ENCODE assay signal across 22 mouse cellular contexts in the genomic region with DNA sequence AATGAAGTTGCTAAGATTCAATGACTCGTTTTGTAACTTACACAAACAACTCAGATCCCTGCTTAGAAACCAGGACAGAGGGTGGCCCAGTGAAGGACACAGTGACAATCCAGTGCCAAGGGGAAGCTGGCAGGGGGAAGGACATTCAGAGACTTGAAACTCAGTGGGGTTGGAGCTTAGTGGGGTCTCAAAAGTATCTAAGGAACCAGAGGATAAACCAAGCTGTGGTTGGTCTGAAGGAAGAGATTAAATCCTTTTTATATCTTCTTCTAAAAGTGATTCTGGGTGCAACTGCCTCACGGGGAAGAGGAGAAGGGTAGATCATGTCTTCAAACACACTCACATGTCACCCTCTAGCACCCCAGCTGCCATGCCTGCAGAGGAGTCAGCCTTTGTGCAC.
DNase-seq lines count a peak whose midpoint lies in the region; ATAC-seq and TF ChIP-seq lines count a peak whose summit lies in the region.
"Had no signal": no experiment of that assay in that cellular context is flagged by ENCODE, and none has a peak within 500 bp of the region (broad histone marks: within the 10 kb centered on the region; RNA-seq: fewer than 3 reads in every experiment).

No protein-coding gene starts in this region.

- H3K9ac ChIP-seq in midbrain, postnatal 0 days (replicated peaks; ENCODE audit: low read length, poor library complexity, severe bottlenecking): no peak overlapping the region
- H3K9ac ChIP-seq in midbrain, embryonic 15.5 days: no peak overlapping the region
- H3K9ac ChIP-seq: forebrain, embryonic 13.5 days; heart, embryonic 13.5 days; hindbrain, embryonic 12.5 days had no signal

- DNase-seq in adrenal gland, postnatal 14 days: peak; percentile 35
- DNase-seq in adrenal gland, postnatal 10 days: no peak
- peak; percentile 62 for DNase-seq in heart, adult 11 months
- no peak for DNase-seq in heart, postnatal 14 days
- DNase-seq in midbrain, postnatal 0 days (ENCODE audit: low spot score): peak; percentile 27
- DNase-seq: cerebellum, adult 18-20 months; cerebellum, adult 9-10 months; cerebellum, postnatal 14 days; gastrocnemius, postnatal 14 days; heart, adult 2 months; kidney, adult 18-20 months had no signal

- no peaks in the 10 kb centered on the region for H3K36me3 ChIP-seq in midbrain, postnatal 0 days (ENCODE audit: insufficient read depth, low read length)
- no peaks in the 10 kb centered on the region for H3K36me3 ChIP-seq in midbrain, embryonic 15.5 days (replicated peaks)
- H3K36me3 ChIP-seq: forebrain, embryonic 10.5 days; heart, embryonic 10.5 days; heart, embryonic 13.5 days; hindbrain, embryonic 12.5 days had no signal

- no peak overlapping the region for H3K4me3 ChIP-seq in midbrain, postnatal 0 days (ENCODE audit: low read depth, low read length)
- H3K4me3 ChIP-seq in midbrain, embryonic 15.5 days: no peak overlapping the region
- H3K4me3 ChIP-seq: forebrain, embryonic 10.5 days; forebrain, embryonic 13.5 days; heart, adult 2 months; heart, embryonic 10.5 days; heart, embryonic 13.5 days; hindbrain, embryonic 12.5 days had no signal

- TF ChIP-seq CTCF in midbrain, postnatal 0 days (IDR thresholded peaks at IDR 0.05): no peak

- 51% methylated on average over 2 of the region's 2 CpGs for WGBS in midbrain, postnatal 0 days
- 42% methylated on average over 2 of the region's 2 CpGs for WGBS in midbrain, embryonic 15.5 days

- H3K4me2 ChIP-seq in midbrain, postnatal 0 days (ENCODE audit: low read depth, low read length, poor library complexity, severe bottlenecking): no peak overlapping the region
- H3K4me2 ChIP-seq in midbrain, embryonic 15.5 days: no peak overlapping the region
- H3K4me2 ChIP-seq: forebrain, embryonic 13.5 days; heart, embryonic 13.5 days; hindbrain, embryonic 12.5 days had no signal

- intact Hi-C loops in heart, postnatal 14 days (cut with DNase I): no loop called here

- no peak for ATAC-seq in midbrain, postnatal 0 days (ENCODE audit: low FRiP score)
- ATAC-seq in midbrain, embryonic 15.5 days (replicated peaks): no peak
- ATAC-seq: CD4-positive, CD25-positive, alpha-beta regulatory T cell, adult 4 months; forebrain, embryonic 13.5 days; forebrain, embryonic 16.5 days; hindbrain, embryonic 16.5 days; inflammation-experienced regulatory T-cells, adult 6 months; intestine, embryonic 16.5 days had no signal

- no peak overlapping the region for H3K27ac ChIP-seq in midbrain, postnatal 0 days (ENCODE audit: low read depth, low read length)
- H3K27ac ChIP-seq in midbrain, embryonic 15.5 days: no peak overlapping the region
- H3K27ac ChIP-seq: forebrain, embryonic 10.5 days; forebrain, embryonic 13.5 days; heart, adult 2 months; heart, embryonic 10.5 days; heart, embryonic 13.5 days; hindbrain, embryonic 12.5 days had no signal

- no peaks in the 10 kb centered on the region for H3K9me3 ChIP-seq in midbrain, postnatal 0 days (ENCODE audit: low read length)
- H3K9me3 ChIP-seq in midbrain, embryonic 15.5 days: no peaks in the 10 kb centered on the region
- H3K9me3 ChIP-seq: forebrain, embryonic 13.5 days; heart, embryonic 10.5 days; heart, embryonic 13.5 days; hindbrain, embryonic 12.5 days had no signal

- H3K4me1 ChIP-seq in midbrain, postnatal 0 days (ENCODE audit: insufficient read depth, low read length): no peaks in the 10 kb centered on the region
- no peaks in the 10 kb centered on the region for H3K4me1 ChIP-seq in midbrain, embryonic 15.5 days
- H3K4me1 ChIP-seq: heart, embryonic 10.5 days; hindbrain, embryonic 12.5 days had no signal

- H3K27me3 ChIP-seq in midbrain, postnatal 0 days (ENCODE audit: insufficient read depth, low read length): no peaks in the 10 kb centered on the region
- H3K27me3 ChIP-seq in midbrain, embryonic 15.5 days (replicated peaks): no peaks in the 10 kb centered on the region
- H3K27me3 ChIP-seq: forebrain, embryonic 13.5 days; heart, embryonic 13.5 days; hindbrain, embryonic 12.5 days had no signal

Comparison
In these comparisons a context has a peak if more than half of its experiments do, and no peak if none do; other contexts are left out.
1. DNase-seq: peak in adrenal gland, postnatal 14 days (single experiment), heart, adult 11 months (single experiment) and midbrain, postnatal 0 days (single experiment); none in adrenal gland, postnatal 10 days (single experiment) and heart, postnatal 14 days (0 of 2).